Mouse (Mus musculus) B cell, adult 2 months (primary cell): ENCODE measurements at regions not wholly inside any gene's neighbourhood (a gene's known extent, or its start where the extent isn't known, plus 50 kb on each side); places are given as distances from the start of the nearest gene placed in this dataset.
A peak's percentile ranks its signal among the peaks of the same experiment; 100 is the strongest.
"Not testable (repeated sequence)": the region's sequence is repeated elsewhere in the genome, so short reads cannot be mapped to it uniquely, and the experiment has no call there.

Source experiments
- DNase-seq, 2 experiments: peaks; one replicate each; pipeline ENCODE4 v3.0.0; 2022

DNA sequence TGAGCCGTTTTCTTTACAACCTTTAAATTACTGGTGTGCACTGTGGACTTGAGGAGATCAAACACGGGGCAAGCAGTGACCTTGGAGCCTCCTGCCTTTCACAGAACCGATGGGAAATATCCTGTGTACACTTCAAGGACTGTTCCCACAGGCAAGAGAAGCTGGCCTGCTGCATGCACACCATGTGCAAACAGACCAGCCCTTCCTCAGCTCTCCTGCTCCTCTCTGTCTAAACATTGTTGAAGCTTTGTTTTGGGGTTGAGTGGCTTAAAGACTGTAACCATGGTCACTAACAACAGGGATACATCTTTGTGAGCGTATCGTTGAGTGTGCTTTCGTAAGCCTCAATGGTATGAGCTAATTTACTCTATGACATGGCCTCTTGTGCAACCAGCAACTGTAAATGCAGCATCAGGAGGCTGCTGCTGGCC lies 50.2 kb upstream of the Agps start:
- DNase-seq: no peak

DNA sequence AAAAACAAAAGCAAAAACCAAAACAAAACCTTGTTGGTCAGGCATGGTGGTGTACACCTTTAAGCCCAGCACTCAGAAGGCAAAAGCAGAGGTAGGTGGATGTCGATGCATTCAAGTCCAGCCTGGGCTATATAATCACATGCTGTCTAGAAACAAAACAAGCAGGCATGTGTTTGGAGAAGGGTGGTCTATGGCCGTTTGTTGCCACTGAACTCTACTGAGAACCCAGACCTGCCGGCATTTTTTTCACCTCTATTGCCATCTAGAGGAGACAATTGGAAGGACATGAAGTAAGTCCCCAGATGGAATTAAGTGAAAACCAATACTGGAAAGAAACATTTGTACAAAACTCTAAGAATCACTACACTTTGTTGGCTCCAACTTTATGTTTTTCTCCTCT lies 50.9 kb upstream of the Agps start:
- peak; percentile 38 to 50 for DNase-seq

DNA sequence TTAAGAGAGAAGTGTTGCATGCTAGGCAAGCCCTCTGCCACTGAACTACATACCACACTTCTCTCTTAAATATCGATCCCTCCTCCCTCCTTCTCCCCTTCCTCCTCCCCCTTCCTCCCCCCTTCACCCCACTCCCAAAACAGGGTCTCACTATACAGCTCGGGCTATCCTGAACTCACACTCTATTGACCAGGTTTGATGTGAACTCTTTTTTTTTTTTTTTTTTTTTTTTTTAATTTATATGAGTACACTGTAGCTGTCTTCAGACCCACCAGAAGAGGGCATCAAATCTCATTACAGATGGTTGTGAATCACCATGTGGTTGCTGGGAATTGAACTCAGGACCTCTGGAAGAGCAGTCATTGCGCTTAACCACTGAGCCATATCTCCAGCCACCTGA lies 53.3 kb upstream of the Agps start:
- not testable (repeated sequence) for DNase-seq

DNA sequence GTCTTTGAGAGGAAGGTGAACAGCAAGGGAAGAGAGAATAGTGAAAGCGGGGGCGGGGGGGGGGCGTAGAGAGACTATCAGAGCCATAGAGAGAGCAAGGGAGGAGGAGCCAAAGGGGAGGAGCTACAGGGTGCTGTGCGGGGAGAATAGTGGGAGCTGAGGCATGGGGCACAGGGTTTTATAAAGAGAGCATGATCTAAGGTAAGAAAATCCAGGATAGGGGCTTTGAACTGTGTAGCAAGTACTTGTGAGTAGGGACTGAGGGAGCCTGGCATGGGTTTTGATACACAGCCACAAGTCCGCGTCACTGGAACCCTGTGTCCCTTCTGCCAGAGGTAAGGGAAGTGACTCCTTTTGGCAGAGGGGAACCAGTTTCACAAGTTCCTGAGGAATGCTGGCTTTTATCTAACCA lies 54.9 kb upstream of the Agps start:
- peak; percentile 49 to 56 for DNase-seq

DNA sequence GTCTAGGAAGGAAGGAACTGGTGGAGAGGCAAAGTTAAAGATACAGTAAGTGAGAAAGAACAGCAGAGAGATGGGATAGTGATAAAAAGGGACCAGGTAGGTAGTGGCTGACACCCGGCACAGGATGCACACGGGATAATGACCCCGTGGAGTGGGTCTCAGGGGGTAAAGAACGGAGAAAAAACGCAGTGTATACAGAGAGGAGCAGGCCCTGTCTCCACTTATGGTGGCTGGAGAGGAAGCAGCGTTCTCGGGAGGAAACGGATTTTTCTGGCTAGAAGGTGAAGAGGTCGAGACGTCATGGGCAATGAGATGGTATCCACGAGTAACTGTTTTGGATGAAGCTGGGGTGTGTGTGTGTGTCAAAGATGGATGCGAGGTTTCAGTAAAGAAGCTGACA lies 55.4 kb upstream of the Agps start:
- peak in 1 of 2 experiments; percentile 7 for DNase-seq

DNA sequence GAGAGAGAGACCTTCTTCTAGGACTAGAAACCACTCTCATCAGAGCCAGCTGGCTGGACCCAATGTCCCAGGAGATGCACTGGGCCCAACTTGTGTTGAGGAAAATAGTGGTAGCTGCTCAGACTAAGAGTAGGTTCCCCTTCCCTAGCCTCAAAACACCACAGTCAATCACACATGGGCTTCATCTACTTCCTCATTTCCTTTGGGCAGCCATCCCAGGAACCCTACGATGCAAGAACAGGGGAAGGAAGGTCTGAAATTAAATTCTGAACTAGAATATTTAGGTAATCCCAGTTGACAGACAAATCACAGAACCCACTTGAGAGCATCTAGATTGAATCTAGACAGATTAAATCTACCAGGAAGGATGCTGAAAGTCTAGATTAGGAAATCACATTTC lies 56.8 kb upstream of the Agps start:
- no peak for DNase-seq

DNA sequence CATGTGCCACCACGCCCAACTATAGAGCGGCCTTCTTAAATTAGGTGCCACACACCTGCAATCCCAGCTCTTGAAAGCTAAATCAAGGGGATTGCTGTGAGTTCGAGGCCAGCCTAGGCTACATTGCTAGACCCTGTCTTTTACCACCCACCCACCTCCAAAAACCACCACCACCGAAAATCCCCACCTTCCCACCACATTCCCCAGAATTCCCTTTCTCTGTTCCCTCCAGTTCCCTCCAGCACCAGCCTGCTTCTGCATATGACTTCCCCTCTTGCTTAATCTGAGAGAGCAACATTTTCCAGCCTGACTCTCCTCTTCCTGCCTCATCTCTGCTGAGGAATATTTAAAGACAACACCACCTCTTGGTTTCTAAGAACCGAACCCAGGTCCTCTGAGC lies 58.5 kb upstream of the Agps start:
- no peak for DNase-seq

DNA sequence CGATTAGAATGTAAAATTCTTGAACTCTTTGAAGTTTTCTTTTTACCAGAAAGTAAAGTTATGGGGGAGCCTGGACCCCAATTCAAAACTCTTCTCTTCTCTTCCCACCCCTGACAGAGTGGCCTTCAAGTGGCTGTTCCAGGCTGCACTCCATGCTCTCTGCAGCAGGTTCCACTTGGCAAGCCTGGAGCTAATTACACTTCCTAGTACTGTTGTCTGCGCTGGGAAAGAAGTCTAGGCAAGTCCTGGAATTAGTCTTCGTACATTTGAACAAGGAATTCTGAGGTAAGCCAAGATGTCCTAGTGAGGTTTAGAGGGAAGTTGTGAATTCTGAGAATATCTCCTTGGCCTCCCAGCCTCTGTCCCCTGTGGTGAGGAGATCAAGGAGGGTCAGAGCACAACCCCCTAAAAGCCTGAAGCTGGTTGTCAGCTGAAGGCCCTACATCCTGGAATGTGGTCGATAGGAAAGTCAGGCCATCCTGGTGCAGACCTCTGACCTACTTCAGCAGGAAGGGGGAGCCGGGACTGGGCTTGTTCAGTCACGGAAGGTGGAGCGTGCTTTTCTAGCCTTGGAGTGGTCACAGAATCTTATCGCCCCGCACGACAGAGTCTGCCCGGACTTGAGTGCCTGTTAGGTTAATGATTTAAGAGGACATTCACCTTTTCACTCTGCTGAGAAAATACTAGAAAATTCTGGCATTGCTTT lies 59.6 kb upstream of the Agps start:
- no peak for DNase-seq

DNA sequence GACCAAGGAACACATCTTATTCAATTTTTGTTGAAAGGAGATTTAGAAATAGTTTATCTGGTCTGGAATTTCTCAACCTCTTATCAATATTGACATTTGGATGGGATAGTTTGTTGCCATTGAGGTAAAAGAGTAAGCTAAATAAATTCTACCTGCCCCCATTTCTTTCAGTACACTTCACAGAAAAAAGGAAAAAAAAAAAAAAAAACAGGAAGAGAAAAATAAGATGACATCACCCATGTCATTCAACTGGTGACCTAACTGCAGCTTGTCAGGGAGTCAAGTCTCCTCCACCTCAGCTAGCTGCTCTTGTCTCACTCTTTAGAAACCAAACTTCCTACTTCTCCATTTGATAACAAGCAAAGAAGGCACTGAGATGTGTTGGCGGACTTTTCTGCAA lies 61.3 kb upstream of the Agps start:
- no peak for DNase-seq

DNA sequence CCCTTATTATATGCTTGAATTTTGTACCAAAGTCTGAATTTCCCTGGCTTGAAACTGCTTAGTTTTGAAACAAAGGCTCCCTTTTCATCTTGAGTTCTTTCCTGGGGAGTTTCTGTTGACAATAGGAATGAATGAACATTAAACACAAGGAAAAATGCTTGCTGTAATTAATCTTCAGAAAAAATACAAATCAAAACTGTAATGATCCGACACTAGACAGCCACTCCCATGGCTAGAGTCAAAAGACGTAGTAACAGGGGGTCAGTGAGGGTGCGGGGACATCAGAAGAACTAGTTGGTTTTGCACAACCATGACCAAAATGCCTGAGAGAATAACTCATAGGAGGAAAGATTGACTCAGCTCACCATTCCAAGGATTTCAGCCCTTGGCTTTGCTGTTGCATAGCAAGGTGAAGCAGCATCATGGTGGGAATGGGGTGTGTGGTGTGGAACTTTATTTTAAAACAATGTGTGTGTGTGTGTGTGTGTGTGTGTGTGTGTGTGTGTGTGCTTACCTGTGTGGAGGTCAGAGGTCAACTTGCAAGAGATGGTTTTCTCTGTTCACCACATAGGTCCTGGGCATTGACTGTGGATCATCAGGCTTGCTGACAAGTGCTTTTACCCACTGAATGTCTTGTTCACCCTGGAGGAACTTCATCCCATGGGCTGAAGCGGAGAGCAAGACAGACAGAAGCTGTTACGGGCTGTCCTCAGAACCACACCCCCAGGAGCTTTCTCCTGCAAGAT lies 63.2 kb upstream of the Agps start:
- no peak for DNase-seq

DNA sequence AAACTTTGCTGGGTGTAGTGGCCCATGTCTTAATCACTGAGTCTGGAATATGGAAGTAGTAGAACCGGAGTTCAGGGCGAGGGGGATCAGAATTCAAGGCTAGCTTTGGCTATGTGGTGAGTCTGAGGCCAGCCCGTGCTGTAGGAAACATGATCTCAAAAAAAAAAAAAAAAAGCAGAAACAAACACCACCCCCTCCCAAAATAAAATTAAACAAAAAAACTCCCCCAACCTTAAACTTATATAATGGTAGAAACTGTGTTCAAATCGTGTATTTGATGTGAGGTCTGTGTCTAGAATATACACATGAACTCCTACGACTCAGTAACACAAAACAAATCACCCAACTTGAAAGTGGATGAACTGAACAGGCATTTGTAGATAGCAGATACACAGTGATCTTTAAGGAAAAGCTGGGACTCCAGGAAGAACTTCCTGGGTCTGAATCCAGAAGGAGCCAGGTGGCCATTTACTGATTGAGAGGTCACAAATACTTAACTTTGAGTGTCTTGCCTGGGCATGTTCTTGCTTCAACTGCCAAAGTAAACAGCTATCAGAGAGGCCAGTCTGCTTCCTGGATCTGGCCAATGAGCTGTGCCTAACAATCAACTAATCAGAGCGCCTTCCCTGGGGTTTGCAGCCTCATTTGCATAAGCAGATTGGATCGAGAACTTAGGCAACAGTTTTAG lies 63.6 kb upstream of the Nfe2l2 start:
- DNase-seq: peak; percentile 21 to 32

DNA sequence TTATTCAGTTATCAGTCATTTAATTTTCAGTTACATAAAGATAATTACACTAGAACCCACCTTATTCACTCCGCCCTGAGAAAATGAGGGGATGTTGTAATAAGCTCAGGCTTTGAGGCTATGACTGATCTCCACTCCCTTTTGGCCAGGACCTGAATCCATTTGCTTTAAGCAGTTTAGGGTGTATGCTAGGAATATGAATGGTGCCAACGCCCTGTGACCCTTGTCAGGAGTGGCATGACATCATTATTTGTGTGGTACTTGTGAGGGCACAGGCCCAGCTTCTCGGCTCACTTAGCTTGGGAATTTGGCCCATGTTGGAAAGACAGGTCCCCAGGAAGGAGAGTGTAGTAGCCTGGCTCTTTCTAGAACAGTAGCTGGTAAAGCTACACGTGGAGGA lies 61.0 kb upstream of the Nfe2l2 start:
- DNase-seq: no peak

DNA sequence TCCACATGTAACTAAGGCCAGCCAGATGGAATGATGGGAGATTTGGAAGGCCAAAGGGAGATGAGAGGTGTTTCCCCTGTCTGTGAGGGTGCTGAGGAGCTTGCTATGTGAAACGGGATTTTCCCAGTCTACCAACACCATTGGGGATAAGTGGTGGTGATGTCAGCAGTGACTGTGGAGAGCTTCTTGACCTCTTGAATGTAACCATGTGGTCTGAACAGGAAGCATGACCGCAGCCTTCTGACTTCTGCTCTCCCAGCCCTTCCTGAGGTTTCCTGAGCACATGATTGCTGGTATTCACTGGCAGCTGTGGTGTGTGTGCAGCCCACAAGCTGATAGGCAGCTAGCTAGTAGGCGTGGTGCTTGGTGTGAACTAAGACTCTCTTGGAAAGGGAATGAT lies 58.8 kb upstream of the Nfe2l2 start:
- DNase-seq: no peak

DNA sequence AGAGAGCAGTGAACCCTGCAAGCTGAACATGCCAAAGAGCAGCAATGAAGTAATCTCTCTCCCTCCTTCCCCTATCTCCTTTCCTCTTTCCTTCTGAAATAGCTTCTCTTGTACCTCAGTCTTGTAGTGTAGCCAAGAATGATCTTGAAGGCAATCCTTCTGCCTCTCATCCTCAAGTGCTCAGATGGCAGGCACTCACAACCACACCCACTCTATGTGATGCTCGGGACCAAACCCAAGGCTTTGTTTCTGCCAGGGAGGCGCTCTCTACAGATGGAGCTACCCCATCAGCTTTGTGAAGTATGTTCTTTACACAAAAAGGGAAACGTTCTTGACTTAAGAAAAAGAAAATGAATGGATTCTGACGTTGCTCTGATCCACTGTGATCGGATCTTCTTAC lies 57.6 kb upstream of the Nfe2l2 start:
- no peak for DNase-seq

DNA sequence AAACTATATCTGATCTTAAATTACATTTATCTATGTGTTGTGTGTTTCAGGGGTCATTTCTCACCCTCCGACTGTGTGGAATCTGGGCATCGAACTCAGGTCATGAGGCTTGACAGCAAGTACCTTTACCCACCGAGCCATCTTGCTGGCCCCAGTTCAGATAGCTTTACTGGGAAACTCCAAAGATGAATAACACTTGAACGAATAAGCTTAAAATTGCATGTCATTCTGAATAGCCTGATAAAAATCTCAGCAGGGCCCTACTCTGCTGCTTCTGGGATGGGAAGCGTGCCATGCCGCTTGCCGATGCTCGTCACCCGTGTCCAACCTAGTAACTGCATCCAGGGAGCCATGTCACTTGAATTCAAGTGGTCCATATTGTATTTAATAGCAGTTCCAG lies 57.2 kb upstream of the Nfe2l2 start:
- DNase-seq: no peak

DNA sequence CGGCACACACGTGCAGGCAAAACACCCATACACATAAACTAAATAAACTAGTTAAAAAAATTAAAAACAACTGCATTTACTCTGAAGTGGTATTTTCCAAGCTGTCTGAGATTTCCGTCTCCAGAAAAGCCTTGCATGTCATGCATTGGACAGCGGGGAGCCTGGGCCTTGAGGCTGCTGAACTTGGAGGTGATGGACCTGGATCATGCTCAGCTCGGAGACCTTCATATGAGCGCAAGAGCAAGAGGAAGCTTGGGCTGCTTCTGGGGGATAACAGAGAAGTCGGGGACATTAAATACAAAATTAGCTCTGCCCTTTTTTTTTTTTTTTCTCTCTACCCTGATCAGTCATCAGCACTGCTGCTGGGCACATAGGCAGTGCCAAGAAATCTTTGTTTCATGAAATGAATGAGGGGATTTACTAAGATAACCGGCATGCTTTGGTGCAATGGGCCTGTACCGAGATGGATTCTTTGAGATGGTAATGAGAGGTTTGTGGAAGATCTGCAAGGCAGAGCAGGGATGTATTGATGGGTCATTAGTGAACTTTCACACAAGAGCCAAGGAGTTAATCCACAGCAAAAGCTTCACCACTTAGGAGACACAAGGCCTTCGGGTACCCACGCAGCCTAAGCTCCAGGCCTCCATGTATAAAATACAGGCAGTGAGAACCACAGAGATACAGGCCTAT lies 54.9 kb upstream of the Nfe2l2 start:
- DNase-seq: no peak

DNA sequence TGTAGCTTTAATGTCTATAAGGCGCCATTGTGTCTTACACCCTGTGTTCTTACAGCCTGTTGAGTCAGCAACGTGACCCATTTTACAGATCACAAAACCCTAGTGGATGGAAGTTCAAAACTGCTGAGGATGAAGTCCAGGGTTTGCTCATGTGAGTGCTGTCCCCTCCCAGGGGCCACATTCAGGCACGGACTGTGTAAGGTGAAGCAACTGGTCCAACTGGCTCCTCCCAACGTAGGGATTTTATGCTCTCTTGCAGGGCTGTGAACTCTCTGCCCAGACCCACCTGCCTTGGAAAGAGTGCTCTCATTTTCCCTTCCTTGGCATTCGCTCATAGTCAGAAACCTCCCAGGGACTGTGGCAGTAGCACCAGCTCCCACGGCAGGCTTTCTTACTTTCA lies 53.8 kb upstream of the Nfe2l2 start:
- DNase-seq: no peak

DNA sequence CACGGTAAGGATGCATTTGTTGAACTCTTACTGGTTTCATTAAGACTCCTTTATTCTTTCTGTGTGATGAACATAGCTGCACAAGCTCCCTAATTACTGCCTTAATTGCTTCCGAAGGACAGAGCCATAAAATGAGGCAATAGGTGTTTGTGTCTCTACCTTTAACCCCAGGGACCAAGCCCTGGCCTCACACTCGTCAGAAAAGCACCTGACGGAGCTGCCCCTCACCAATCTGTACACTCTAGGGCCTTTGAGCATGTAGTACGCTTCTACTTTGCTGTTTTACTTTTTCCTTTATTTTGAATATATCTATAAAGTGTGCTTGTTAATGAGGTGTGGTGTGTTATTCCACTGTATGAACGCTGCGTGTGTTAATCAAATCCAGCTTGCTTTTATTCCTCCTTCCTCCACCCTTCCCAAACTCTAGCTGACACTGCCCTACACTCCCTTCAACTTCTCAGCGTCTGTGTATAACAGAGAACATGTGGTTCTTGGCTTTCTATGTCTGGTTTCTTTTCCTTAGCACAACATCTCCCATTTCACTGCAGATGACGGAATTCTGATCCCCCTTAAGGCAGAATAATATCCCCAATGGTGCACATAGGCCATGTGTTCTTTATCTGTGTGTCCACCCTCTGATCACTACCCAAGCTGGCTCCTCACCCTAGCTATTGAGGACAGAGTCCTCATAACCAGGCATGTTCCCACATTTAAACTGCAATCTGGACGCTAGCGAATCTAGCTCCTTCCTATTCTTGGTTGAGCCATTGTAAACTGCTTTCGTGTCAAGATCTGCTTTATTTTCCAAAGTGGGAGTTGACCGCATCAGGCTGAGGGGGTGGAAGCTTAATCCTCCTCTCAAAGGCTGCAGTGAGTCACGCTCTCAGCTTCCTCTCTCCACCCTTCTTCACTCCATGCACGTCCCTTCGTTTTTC lies 52.5 kb upstream of the Nfe2l2 start:
- DNase-seq: no peak

DNA sequence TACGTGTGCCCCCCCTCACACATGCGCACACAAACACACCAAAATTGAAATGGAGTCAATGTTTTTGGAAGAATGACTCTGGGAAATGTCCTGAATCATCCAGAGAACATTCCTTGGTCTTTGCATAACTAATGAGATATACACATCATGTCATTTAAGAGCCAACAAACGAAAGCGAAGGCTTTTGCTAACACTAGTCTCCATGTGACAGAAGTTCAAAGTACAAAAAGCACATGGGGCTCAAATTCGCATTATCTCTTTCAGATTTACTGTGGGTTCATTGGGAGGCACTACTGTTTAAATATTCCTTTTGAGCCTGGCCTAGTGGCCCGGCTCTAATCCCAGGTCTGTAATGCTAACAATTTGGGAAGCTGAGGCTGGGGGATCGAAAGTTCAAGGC lies 50.2 kb upstream of the Nfe2l2 start:
- DNase-seq: no peak
